Comparison of ENCODE assay signal across 19 mouse cellular contexts in the genomic region with DNA sequence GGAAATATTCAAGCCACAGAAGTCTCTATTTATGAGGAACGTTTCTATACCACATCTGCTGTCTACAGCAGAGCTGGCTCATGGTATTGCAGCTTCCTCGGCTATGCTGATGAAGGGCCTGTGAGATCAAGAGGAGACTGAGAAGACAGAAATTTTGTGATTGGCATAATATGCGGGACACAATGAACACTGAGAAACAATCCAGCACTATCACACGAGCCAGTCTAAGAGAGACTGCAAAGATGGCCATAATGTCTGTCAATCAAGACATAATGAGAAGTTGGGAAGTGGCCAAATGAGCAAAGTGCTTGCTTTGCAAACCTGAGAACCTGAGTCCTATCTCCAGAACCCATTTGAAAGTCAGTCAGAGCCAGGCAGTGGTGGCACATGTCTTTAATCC.
DNase-seq lines count a peak whose midpoint lies in the region; ATAC-seq and TF ChIP-seq lines count a peak whose summit lies in the region.
"Had no signal": no experiment of that assay in that cellular context is flagged by ENCODE, and none has a peak within 500 bp of the region (broad histone marks: within the 10 kb centered on the region; RNA-seq: fewer than 3 reads in every experiment).

No protein-coding gene starts in this region.

- no peak overlapping the region for H3K9ac ChIP-seq in forebrain, embryonic 16.5 days (replicated peaks; ENCODE audit: low read depth, low read length)
- H3K9ac ChIP-seq: embryonic facial prominence, embryonic 15.5 days; heart, embryonic 15.5 days had no signal

- H3K4me3 ChIP-seq in left cerebral cortex, adult 2 months: no peak overlapping the region
- no peak overlapping the region for H3K4me3 ChIP-seq in forebrain, embryonic 16.5 days (replicated peaks; ENCODE audit: low read length)
- H3K4me3 ChIP-seq: embryonic facial prominence, embryonic 15.5 days; erythroblast, embryonic 14.5 days; gastrocnemius, adult 2 months; heart, adult 2 months; heart, embryonic 15.5 days had no signal

- no peaks in the 10 kb centered on the region for H3K36me3 ChIP-seq in forebrain, embryonic 16.5 days (ENCODE audit: control insufficient read depth, insufficient read depth)
- H3K36me3 ChIP-seq: embryonic facial prominence, embryonic 15.5 days; heart, embryonic 15.5 days had no signal

- intact Hi-C loops in left cerebral cortex, adult 2 months (cut with DNase I): no loop called here

- H3K9me3 ChIP-seq in forebrain, embryonic 16.5 days (ENCODE audit: control insufficient read depth, low read length): no peaks in the 10 kb centered on the region
- H3K9me3 ChIP-seq: embryonic facial prominence, embryonic 15.5 days; heart, embryonic 15.5 days had no signal

- H3K27ac ChIP-seq in left cerebral cortex, adult 2 months: peak overlapping the region; percentile 67
- peak overlapping the region; percentile 34; the same call in 1 of the 2 replicates for H3K27ac ChIP-seq in forebrain, embryonic 16.5 days (ENCODE audit: low read length)
- H3K27ac ChIP-seq: embryonic facial prominence, embryonic 15.5 days; gastrocnemius, adult 2 months; heart, adult 2 months; heart, embryonic 15.5 days had no signal

- peak; percentile 58 for DNase-seq in heart, adult 11 months
- no peak for DNase-seq in heart, adult 18-20 months
- DNase-seq in left cerebral cortex, adult 2 months (ENCODE audit: extremely low spot score in 1 of 2, low spot score in 2 of 2): no peak
- no peak for DNase-seq in left cerebral cortex, adult 9 months (ENCODE audit: low spot score in 2 of 2)
- no peak for DNase-seq in thymus, adult 18-20 months
- DNase-seq: adrenal gland, adult 2 months; adrenal gland, postnatal 25 days; embryo, embryonic 11 days; gastrocnemius, adult 2 months; gastrocnemius, postnatal 36 days; heart, adult 2 months; heart, postnatal 14 days; kidney, adult 2 months had no signal

- no peak overlapping the region for H3K4me2 ChIP-seq in forebrain, embryonic 16.5 days (ENCODE audit: low read length)
- H3K4me2 ChIP-seq: embryonic facial prominence, embryonic 15.5 days; heart, embryonic 11.5 days; heart, embryonic 15.5 days had no signal

- peaks cover 3% of the 10 kb centered on the region; the same call in 1 of the 2 replicates for H3K4me1 ChIP-seq in forebrain, embryonic 16.5 days (replicated peaks; ENCODE audit: control insufficient read depth, insufficient read depth, low read length)
- H3K4me1 ChIP-seq: embryonic facial prominence, embryonic 15.5 days; heart, embryonic 15.5 days had no signal

- no peak for TF ChIP-seq CTCF in left cerebral cortex, adult 2 months (IDR thresholded peaks at IDR 0.05)

- H3K27me3 ChIP-seq in forebrain, embryonic 16.5 days (replicated peaks; ENCODE audit: control insufficient read depth, insufficient read depth, low read length): no peaks in the 10 kb centered on the region
- H3K27me3 ChIP-seq: embryonic facial prominence, embryonic 15.5 days; heart, embryonic 15.5 days had no signal

- peak; percentile 83 for ATAC-seq in forebrain, embryonic 16.5 days
- ATAC-seq: intestine, embryonic 16.5 days had no signal

- 18% methylated on average over 4 of the region's 4 CpGs for WGBS in forebrain, embryonic 16.5 days
